Mouse (Mus musculus) ES-E14 (cell line): ENCODE data around the gene Osbpl10.

Experiments used
- CHD2 ChIP-seq: IDR thresholded peaks from 2 replicates; pipeline ENCODE4 v1.6.1; 2014; ENCODE audit warnings: mild to moderate bottlenecking, low read depth, low read length, inconsistent platforms
- ZC3H11A ChIP-seq: IDR thresholded peaks from 2 replicates; pipeline ENCODE4 v1.6.1; 2012; ENCODE audit warnings: low read depth, mild to moderate bottlenecking, inconsistent platforms, low read length, borderline replicate concordance

DNA sequence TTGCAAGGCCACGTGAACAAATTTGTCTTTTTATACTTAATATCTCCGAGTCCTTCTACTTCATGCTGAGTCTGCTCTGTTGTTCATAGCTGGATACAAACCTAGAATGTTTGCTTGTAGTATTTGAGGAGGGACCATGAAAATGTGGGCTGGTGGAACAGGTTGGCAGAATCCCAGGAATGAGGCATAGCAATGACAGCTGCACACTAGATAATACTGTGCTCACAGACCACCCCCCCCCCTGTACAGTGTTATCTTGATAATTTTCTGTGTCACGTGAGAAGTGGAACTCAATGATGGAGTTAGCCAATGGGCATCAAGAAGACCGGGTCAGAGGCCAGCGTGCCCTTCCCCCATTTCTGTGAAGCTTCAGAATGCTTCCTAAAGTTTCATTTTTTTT is 227.8 kb downstream of the Osbpl10 start:
- TF ChIP-seq CHD2 (no peak), ZC3H11A (no peak)
